Comparison of ENCODE assay signal across 35 mouse cellular contexts in genomic region chr1:174422959-174423358, GRCm38 (mm10). TPM values are rescaled to one million over a fixed set of nuclear protein-coding genes. Genes with fewer than 3 reads are reported as not detected.
DNase-seq lines count a peak whose midpoint lies in the region; ATAC-seq lines count a peak whose summit lies in the region.
"Had no signal": no experiment of that assay in that cellular context is flagged by ENCODE, and none has a peak within 500 bp of the region (broad histone marks: within the 10 kb centered on the region; RNA-seq: fewer than 3 reads in every experiment).

No protein-coding gene starts in this region.

- no peaks in the 10 kb centered on the region for H3K27me3 ChIP-seq in liver, embryonic 11.5 days (replicated peaks; ENCODE audit: control insufficient read depth, insufficient read depth, low read length)
- no peaks in the 10 kb centered on the region for H3K27me3 ChIP-seq in liver, embryonic 12.5 days (replicated peaks)
- no peaks in the 10 kb centered on the region for H3K27me3 ChIP-seq in liver, embryonic 15.5 days
- H3K27me3 ChIP-seq: CH12.LX; embryonic facial prominence, embryonic 12.5 days; embryonic facial prominence, embryonic 15.5 days; hindbrain, embryonic 13.5 days had no signal

- no peak for DNase-seq in liver, embryonic 11.5 days (ENCODE audit: low spot score)
- no peak for DNase-seq in liver
- no peak for DNase-seq in spleen, postnatal 4 days (ENCODE audit: low spot score in 2 of 2)
- DNase-seq in thymus, postnatal 25 days: no peak
- DNase-seq in urinary bladder, postnatal 36 days (ENCODE audit: low spot score in 2 of 2): no peak
- DNase-seq: adrenal gland, adult 2 months; adrenal gland, postnatal 25 days; cerebellum, adult 11-12 months; cerebellum, adult 8-10 months; cerebellum, postnatal 10 days; cerebellum, postnatal 36 days; forebrain, postnatal 0 days; gastrocnemius, adult 2 months; gastrocnemius, postnatal 14 days; heart, adult 11 months; heart, postnatal 36 days had no signal

- no peaks in the 10 kb centered on the region for H3K9me3 ChIP-seq in liver, embryonic 11.5 days (ENCODE audit: control insufficient read depth, low read length)
- H3K9me3 ChIP-seq in liver, embryonic 12.5 days (replicated peaks): no peaks in the 10 kb centered on the region
- H3K9me3 ChIP-seq in liver, embryonic 15.5 days (replicated peaks): no peaks in the 10 kb centered on the region
- H3K9me3 ChIP-seq: embryonic facial prominence, embryonic 12.5 days; embryonic facial prominence, embryonic 15.5 days; G1E; hindbrain, embryonic 10.5 days; hindbrain, embryonic 13.5 days had no signal

- no peak overlapping the region for H3K4me3 ChIP-seq in liver, embryonic 11.5 days (ENCODE audit: low read depth, low read length)
- no peak overlapping the region for H3K4me3 ChIP-seq in liver, embryonic 12.5 days
- H3K4me3 ChIP-seq in liver, embryonic 15.5 days (replicated peaks): no peak overlapping the region
- H3K4me3 ChIP-seq: embryonic facial prominence, embryonic 12.5 days; embryonic facial prominence, embryonic 15.5 days; gastrocnemius, adult 2 months; hindbrain, embryonic 10.5 days; hindbrain, embryonic 13.5 days had no signal

- no peak overlapping the region for H3K9ac ChIP-seq in liver, embryonic 11.5 days (ENCODE audit: low read depth, low read length)
- no peak overlapping the region for H3K9ac ChIP-seq in liver, embryonic 12.5 days
- H3K9ac ChIP-seq in liver, embryonic 15.5 days: no peak overlapping the region
- H3K9ac ChIP-seq: embryonic facial prominence, embryonic 12.5 days; embryonic facial prominence, embryonic 15.5 days; forebrain, postnatal 0 days; hindbrain, embryonic 13.5 days had no signal

- 66% methylated on average over 4 of the region's 4 CpGs for WGBS in liver, embryonic 11.5 days
- 50% methylated on average over 4 of the region's 4 CpGs for WGBS in liver, embryonic 12.5 days (ENCODE audit: insufficient replicate concordance)
- 20% methylated on average over 4 of the region's 4 CpGs for WGBS in liver, embryonic 15.5 days (ENCODE audit: insufficient replicate concordance)

- H3K36me3 ChIP-seq in liver, embryonic 11.5 days (ENCODE audit: control insufficient read depth, insufficient read depth, low read length): no peaks in the 10 kb centered on the region
- H3K36me3 ChIP-seq in liver, embryonic 12.5 days: no peaks in the 10 kb centered on the region
- no peaks in the 10 kb centered on the region for H3K36me3 ChIP-seq in liver, embryonic 15.5 days (replicated peaks)
- H3K36me3 ChIP-seq: embryonic facial prominence, embryonic 12.5 days; embryonic facial prominence, embryonic 15.5 days; G1E; hindbrain, embryonic 10.5 days; hindbrain, embryonic 13.5 days had no signal

- H3K4me2 ChIP-seq in liver, embryonic 11.5 days: no peak overlapping the region
- H3K4me2 ChIP-seq in liver, embryonic 12.5 days: no peak overlapping the region
- H3K4me2 ChIP-seq in liver, embryonic 15.5 days: no peak overlapping the region
- H3K4me2 ChIP-seq: embryonic facial prominence, embryonic 12.5 days; embryonic facial prominence, embryonic 15.5 days; heart, embryonic 11.5 days; hindbrain, embryonic 13.5 days had no signal

- ATAC-seq in liver, embryonic 11.5 days (replicated peaks; ENCODE audit: low FRiP score): peak; percentile 64
- ATAC-seq in liver, embryonic 12.5 days: peak; percentile 54
- ATAC-seq in liver, embryonic 15.5 days (ENCODE audit: insufficient read depth): peak; percentile 55; the same call in 1 of the 2 replicates
- ATAC-seq in megakaryocyte progenitor cell, adult 5-6 weeks (replicated peaks; ENCODE audit: poor library complexity): peak; percentile 64
- ATAC-seq: forebrain, embryonic 14.5 days; forebrain, postnatal 0 days; hindbrain, embryonic 16.5 days had no signal

- no peak overlapping the region for H3K27ac ChIP-seq in liver, embryonic 11.5 days (ENCODE audit: low read depth, low read length)
- H3K27ac ChIP-seq in liver, embryonic 12.5 days: no peak overlapping the region
- no peak overlapping the region for H3K27ac ChIP-seq in liver, embryonic 15.5 days (replicated peaks)
- H3K27ac ChIP-seq: embryonic facial prominence, embryonic 12.5 days; embryonic facial prominence, embryonic 15.5 days; gastrocnemius, adult 2 months; hindbrain, embryonic 10.5 days; hindbrain, embryonic 13.5 days had no signal

- H3K4me1 ChIP-seq in liver, embryonic 11.5 days (replicated peaks; ENCODE audit: control insufficient read depth, insufficient read depth, low read length): 0 out of 2 replicates have a peak, but pooled peaks cover 3% of the 10 kb centered on the region
- peaks cover 23% of the 10 kb centered on the region for H3K4me1 ChIP-seq in liver, embryonic 12.5 days
- peaks cover 18% of the 10 kb centered on the region for H3K4me1 ChIP-seq in liver, embryonic 15.5 days (replicated peaks)
- H3K4me1 ChIP-seq: embryonic facial prominence, embryonic 12.5 days; embryonic facial prominence, embryonic 15.5 days; hindbrain, embryonic 10.5 days; hindbrain, embryonic 13.5 days had no signal

RNA-seq across cellular contexts. Expression of gene Olfr414, which starts 0.9 kb away (rescaled TPM):
- polyA plus RNA-seq in liver, embryonic 11.5 days (2014; fragmentation: Nextera tagmentation; extraction: Ambion mirVana): not detected in 2 replicates
- polyA plus RNA-seq in liver, embryonic 12.5 days (2016; fragmentation: Nextera tagmentation; extraction: Ambion mirVana): 0.04 TPM in 1 of 2 replicates, not detected in the other
- not detected in 2 replicates for polyA plus RNA-seq in liver, embryonic 15.5 days (2015; fragmentation: Nextera tagmentation; extraction: Ambion mirVana)
- total RNA-seq in megakaryocyte progenitor cell, adult 5-6 weeks (2015): 0.52 and 1.6 TPM in 2 replicates
- 0.84 TPM in 1 of 2 replicates, not detected in the other for total RNA-seq in megakaryocyte progenitor cell, adult 5-6 weeks (2017)
- total RNA-seq: adrenal gland, adult 2 months; adrenal gland, postnatal 25 days; CH12.LX; forebrain, postnatal 0 days; gastrocnemius, adult 2 months; gastrocnemius, postnatal 14 days; gastrocnemius, postnatal 4 days; heart, adult 8-10 months; heart, postnatal 36 days had no signal
- polyA plus RNA-seq: adrenal gland, adult 2 months; brain, embryonic 14.5 days; embryonic facial prominence, embryonic 12.5 days; forebrain, embryonic 11.5 days; forebrain, embryonic 14.5 days; forebrain, postnatal 0 days; frontal cortex, adult 2 months; G1E; heart, embryonic 11.5 days; heart, embryonic 14.5 days; heart, postnatal 0 days; hindbrain, embryonic 10.5 days; hindbrain, embryonic 13.5 days; hindbrain, embryonic 16.5 days had no signal

RNA-seq across cellular contexts. Expression of gene Olfr220, which starts 18.9 kb away (rescaled TPM):
- polyA plus RNA-seq in liver, embryonic 11.5 days (2014; fragmentation: Nextera tagmentation; extraction: Ambion mirVana): not detected in 2 replicates
- polyA plus RNA-seq in liver, embryonic 12.5 days (2016; fragmentation: Nextera tagmentation; extraction: Ambion mirVana): not detected in 2 replicates
- polyA plus RNA-seq in liver, embryonic 15.5 days (2015; fragmentation: Nextera tagmentation; extraction: Ambion mirVana): not detected in 2 replicates
- not detected in 2 replicates for total RNA-seq in megakaryocyte progenitor cell, adult 5-6 weeks (2015)
- total RNA-seq in megakaryocyte progenitor cell, adult 5-6 weeks (2017): not detected in 2 replicates
- total RNA-seq: adrenal gland, adult 2 months; adrenal gland, postnatal 25 days; CH12.LX; forebrain, postnatal 0 days; gastrocnemius, adult 2 months; gastrocnemius, postnatal 14 days; gastrocnemius, postnatal 4 days; heart, adult 8-10 months; heart, postnatal 36 days had no signal
- polyA plus RNA-seq: adrenal gland, adult 2 months; brain, embryonic 14.5 days; embryonic facial prominence, embryonic 12.5 days; forebrain, embryonic 11.5 days; forebrain, embryonic 14.5 days; forebrain, postnatal 0 days; frontal cortex, adult 2 months; G1E; heart, embryonic 11.5 days; heart, embryonic 14.5 days; heart, postnatal 0 days; hindbrain, embryonic 10.5 days; hindbrain, embryonic 13.5 days; hindbrain, embryonic 16.5 days had no signal

RNA-seq across cellular contexts. Expression of gene Olfr248, which starts 32.1 kb away (rescaled TPM):
- polyA plus RNA-seq in liver, embryonic 11.5 days (2014; fragmentation: Nextera tagmentation; extraction: Ambion mirVana): not detected in 2 replicates
- polyA plus RNA-seq in liver, embryonic 12.5 days (2016; fragmentation: Nextera tagmentation; extraction: Ambion mirVana): not detected in 2 replicates
- polyA plus RNA-seq in liver, embryonic 15.5 days (2015; fragmentation: Nextera tagmentation; extraction: Ambion mirVana): not detected in 2 replicates
- total RNA-seq in megakaryocyte progenitor cell, adult 5-6 weeks (2015): 0.52 and 0.54 TPM in 2 replicates
- not detected in 2 replicates for total RNA-seq in megakaryocyte progenitor cell, adult 5-6 weeks (2017)
- total RNA-seq: adrenal gland, adult 2 months; adrenal gland, postnatal 25 days; CH12.LX; forebrain, postnatal 0 days; G1E; gastrocnemius, adult 2 months; gastrocnemius, postnatal 14 days; gastrocnemius, postnatal 4 days; heart, adult 8-10 months; heart, postnatal 36 days had no signal
- polyA plus RNA-seq: adrenal gland, adult 2 months; brain, embryonic 14.5 days; embryonic facial prominence, embryonic 12.5 days; embryonic facial prominence, embryonic 15.5 days; forebrain, embryonic 11.5 days; forebrain, embryonic 14.5 days; forebrain, postnatal 0 days; frontal cortex, adult 2 months; G1E; heart, embryonic 11.5 days; heart, embryonic 14.5 days; heart, postnatal 0 days; hindbrain, embryonic 10.5 days; hindbrain, embryonic 13.5 days; hindbrain, embryonic 16.5 days had no signal

RNA-seq across cellular contexts. Expression of gene Olfr417, which starts 58.0 kb away (rescaled TPM):
- polyA plus RNA-seq in liver, embryonic 11.5 days (2014; fragmentation: Nextera tagmentation; extraction: Ambion mirVana): not detected in 2 replicates
- polyA plus RNA-seq in liver, embryonic 12.5 days (2016; fragmentation: Nextera tagmentation; extraction: Ambion mirVana): not detected in 2 replicates
- polyA plus RNA-seq in liver, embryonic 15.5 days (2015; fragmentation: Nextera tagmentation; extraction: Ambion mirVana): not detected in 2 replicates
- total RNA-seq in megakaryocyte progenitor cell, adult 5-6 weeks (2015): 0.42 and 2.4 TPM in 2 replicates
- 0.44 and 0.67 TPM in 2 replicates for total RNA-seq in megakaryocyte progenitor cell, adult 5-6 weeks (2017)
- total RNA-seq: adrenal gland, adult 2 months; adrenal gland, postnatal 25 days; CH12.LX; forebrain, postnatal 0 days; gastrocnemius, adult 2 months; gastrocnemius, postnatal 14 days; gastrocnemius, postnatal 4 days; heart, adult 8-10 months; heart, postnatal 36 days had no signal
- polyA plus RNA-seq: adrenal gland, adult 2 months; brain, embryonic 14.5 days; embryonic facial prominence, embryonic 12.5 days; forebrain, embryonic 11.5 days; forebrain, embryonic 14.5 days; forebrain, postnatal 0 days; frontal cortex, adult 2 months; G1E; heart, embryonic 11.5 days; heart, embryonic 14.5 days; heart, postnatal 0 days; hindbrain, embryonic 10.5 days; hindbrain, embryonic 13.5 days; hindbrain, embryonic 16.5 days had no signal
